Mouse (Mus musculus) layer of hippocampus, adult 11-12 months (tissue): ENCODE data around the gene Hfm1.
A peak's percentile ranks its signal among the peaks of the same experiment; 100 is the strongest.

Source experiments
- DNase-seq: peaks from one replicate; pipeline ENCODE4 v3.0.0; 2022; ENCODE audit warnings: low spot score

Hfm1 gene

DNA sequence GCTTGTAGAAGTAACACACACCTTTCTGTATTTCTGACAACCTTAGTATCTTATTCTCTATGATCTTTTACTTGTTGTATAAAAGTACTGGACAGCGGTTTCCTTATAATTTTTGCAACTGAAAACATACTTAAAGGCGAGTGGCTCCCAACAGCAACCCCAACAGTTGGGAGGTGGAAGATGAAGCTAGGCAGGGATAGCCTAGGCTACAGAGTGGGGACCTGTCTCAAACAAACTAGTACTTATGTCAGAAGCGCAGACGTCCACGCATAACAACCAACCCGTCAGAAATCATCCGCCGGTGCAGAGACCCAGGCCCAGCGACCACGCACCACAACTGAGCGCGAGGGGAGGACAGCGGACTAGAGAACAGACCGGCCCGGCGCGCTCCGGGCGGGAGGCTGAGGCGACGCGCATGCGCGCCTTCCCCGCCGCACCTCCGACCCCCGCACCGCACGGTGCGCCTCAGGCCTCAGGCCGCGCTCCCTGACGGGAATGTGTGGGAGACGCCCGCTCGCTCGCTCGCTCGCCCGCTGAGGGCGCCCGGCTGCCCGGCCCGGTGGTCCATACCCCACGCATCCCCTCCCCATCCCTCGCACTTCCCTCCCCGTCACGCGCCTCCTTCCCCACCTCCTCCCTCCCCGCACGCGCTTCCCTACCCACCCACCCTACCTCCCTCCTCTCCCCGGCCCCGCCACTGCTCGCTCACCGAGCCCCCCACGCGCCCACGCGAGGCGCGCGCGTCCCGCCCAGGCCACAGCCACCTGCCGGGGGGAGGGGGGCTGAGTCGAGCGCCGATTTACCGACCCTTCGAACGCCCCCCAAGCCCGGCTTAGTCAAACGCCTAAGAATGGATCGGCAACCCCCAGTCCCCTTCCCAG, at the start of gene Hfm1:
TSS of gene Hfm1 (minus strand) at position 834 of the 881 bp plus-strand sequence.
- DNase-seq = peak; percentile 56

DNA sequence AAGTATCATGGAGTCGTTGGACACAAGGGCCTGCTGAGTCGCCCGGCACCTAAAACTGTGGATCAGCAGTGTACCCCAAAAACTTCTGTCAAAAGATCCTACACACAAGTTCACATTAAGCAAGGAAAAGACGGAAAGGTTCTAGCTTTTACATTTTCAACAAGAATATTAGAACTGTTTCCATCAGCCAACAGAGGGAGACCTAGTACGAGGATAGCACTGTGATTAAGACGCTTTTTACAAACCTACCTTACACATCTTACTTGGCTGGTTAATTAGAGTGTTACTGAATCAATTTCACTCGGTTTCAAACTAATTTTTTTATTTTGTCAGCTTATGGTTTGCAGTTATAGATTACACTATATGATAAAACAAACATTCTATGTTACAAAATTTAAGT, 47.8 kb upstream of the Hfm1 start:
- no peak for DNase-seq

DNA sequence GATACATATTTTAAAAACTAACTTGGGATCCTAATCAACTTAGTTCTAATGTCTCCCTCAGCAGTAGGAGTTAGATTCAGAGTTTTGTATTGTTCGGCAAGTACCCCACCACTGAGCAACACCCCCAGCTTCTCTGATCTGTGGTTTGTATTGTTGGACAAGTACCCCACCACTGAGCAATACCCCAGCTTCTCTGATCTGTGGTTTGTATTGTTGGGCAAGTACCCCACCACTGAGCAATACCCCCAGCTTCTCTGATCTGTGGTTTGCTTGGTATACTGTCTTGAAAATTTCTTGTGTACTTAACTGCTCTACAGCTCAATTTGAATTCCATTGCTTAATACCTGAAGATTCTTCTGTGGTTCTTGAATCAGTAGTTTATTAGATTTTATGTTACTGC, 41.5 kb upstream of the Hfm1 start:
- DNase-seq = no peak

DNA sequence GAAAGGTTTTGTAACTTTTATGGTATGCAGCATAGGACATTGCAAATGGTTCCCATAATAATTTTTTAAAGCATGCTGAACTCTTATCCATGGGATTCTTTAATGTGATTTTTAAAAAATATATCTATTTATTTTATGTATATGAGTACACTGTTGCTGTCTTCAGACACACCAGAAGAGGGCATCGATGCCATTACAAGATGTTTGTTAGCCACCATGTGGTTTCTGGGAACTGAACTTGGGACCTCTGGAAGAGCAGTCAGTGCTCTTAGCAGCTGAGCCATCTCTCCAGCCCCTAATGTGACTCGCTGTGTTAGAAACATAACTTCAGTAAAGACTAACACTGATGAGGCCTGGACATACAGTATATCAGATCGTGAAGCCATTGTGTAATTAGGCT, 40.3 kb upstream of the Hfm1 start:
- DNase-seq = no peak

DNA sequence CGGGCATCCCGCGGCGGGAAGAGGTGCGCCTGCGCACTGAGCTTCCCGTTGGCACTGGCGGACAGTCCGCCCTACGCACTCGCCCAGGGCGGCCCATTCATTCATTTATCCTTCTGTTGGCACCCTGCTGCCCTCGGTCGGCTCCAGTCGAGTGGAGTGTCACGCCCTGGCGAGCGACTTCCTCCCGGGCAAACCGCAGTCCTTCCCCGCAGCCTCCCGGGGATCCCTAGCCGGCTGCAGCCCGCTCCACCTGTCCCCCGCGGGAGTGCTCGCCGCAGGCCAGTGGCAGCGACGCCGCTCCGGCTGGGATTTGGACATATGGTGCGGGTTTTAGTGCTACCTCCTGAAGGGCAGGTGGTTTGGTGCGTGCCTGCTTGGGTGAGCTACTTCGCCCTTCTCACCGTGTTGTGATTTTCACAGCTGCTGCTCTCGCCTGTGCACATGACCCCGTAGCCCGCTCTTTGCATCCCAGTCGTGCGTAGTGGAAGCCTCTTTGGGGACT, 38.4 kb upstream of the Hfm1 start:
- no peak for DNase-seq

DNA sequence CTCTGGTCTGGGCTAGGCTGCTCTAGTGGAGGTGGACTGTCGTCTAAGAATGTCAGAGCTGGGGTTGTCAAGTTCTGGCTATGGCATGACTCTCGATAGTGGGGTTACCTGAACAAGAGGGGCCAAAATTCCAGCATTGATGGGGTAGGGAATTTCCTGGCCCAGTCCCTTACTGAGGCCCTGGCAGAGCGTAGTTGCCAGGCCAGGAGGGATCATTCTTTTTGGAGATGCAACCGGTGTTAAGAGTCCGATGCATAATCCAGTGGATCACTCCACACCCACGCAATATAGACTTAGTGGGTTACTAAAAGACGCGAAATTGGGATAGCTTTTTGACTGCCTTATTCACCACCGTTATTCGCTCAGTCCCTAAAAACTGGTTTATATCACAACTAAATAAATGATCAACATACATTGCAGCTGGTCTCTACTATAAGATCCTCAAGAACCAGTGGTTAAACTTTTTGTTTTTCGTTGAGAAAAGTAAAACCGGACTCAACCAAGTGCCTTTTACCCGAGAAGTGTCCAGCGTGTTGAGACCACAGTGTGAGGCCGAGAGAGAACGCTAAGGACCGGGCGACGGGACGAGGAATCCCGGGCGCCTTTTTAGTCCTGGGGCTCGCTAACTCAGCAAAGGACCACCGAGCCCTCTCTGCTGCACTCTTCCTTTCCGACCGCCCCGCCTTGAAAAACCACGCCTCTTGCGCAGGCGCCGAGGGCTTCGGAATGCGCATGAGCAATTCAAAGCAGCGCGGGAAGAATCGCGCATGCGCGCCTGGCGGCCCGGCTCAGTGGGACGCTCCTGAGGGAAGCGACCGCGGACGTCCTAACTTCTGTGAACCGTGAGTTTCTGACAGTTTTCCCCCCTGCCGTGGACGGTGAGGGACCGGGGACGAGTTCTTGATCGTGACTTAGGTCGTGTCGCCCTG, 37.7 kb upstream of the Hfm1 start, which contains the start of gene Cdc7:
TSS of gene Cdc7 (plus strand) at position 739 of the 929 bp plus-strand sequence.
- peak; percentile 90 for DNase-seq

DNA sequence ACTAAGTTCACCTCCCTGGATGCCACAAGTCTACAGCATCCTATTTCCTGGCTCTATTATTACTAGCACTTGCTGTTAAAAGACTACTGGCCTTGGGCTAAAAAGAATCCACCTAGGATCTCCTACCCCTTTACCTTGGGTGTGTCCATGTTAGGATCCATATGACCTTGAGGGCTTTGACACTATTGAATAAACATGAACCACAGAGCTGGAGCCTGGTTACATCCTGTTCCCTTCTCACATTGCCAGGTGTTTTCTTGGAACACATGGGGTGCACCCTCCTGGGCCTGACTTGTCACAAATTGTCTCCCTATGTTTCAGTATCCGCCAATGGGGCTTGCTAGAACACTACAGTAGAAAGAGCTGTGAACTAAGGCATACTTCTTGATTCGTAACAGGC, 34.3 kb upstream of the Hfm1 start:
- DNase-seq = no peak

DNA sequence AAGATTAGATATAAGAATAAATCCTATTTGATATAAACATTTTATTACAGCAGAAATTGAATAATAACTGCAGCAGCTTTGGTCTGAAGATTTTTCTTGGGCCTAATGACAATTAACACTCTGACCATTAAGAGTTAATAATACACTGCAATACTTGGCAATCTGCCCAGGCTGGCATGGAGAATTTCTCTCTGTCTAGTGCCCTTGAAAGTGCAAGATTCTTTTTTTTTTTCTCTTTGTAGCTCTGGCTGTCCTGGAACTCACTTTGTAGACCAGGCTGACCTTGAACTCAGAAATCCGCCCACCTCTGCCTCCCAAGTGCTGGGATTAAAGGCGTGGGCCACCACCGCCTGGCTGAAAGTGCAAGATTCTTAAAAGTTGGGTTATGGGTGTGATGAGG, 32.9 kb upstream of the Hfm1 start:
- no peak for DNase-seq

DNA sequence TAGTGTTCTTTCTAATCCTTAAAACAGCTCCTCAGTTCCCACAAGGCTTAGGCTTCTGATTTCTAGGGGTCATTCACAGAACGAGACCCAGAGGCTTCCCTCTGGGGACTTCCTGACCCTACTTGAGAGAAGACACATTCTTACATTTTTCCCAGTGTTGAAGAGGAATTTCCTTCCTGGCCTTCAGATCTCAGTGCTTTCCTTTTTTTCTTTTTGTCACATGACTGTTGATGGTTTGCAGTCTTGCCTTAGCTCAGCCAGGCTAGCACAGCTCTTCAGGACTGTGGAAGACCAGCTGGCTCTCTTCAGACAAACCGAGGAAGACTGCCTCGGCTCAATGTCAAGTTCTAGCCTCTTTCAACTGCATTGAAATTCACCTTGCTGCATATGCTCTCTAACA, 30.3 kb upstream of the Hfm1 start:
- no peak for DNase-seq

DNA sequence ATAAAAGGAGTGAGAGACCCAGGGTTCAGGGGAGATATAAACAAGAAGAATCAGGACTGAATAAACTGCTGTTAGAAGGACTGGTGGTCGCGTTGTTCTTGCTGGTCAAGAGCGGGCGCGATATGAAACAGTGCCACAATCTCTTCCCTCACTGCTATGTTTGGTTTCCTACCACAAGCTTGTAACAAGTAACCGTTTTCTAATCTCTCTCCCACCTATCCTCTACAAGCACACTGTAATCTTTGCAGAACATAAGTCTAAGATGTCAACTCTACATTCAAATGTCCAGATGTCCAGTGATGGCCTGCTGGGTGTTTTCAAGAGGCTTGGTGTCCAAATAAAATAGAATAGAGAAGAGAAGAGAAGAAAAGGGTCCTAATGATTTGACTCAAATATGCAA, 22.6 kb upstream of the Hfm1 start:
- no peak for DNase-seq

DNA sequence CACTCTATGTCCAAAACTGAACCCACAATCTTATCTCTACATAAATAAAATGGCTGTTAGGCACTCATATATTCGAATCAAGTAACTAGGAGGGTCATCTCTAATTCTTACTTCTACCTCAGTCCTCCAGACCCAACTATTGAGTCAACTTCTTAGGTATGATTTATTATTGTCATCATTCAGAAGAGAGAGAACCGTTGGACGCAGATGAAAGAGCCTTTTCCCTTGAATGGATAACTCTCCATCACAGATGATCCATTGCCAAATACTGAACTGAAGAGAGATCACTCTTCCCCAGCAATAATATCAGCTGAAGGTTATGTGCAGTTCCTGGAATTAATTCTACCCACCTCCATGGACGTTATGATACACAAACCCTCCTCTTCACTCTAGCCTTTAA, 20.2 kb upstream of the Hfm1 start:
- no peak for DNase-seq

DNA sequence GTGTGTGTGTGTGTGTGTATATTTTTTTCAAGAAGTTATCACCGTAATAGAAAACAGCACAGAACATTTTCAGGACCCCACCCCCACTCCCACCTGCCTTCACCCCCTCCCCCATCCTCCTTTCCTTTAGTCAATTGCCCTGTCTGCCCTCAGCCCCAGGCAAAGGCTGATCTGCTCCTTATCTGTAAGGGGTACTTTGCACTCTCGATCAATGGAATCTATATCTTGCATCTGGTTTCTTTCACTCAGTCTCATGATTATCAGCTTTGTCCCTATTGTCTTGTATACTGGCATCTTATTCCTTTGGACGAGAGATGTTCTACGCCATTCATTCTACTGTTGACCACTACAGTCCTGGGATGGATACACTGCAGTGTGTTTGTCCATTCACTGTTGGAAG, 1.9 kb upstream of the Hfm1 start:
- DNase-seq = no peak

DNA sequence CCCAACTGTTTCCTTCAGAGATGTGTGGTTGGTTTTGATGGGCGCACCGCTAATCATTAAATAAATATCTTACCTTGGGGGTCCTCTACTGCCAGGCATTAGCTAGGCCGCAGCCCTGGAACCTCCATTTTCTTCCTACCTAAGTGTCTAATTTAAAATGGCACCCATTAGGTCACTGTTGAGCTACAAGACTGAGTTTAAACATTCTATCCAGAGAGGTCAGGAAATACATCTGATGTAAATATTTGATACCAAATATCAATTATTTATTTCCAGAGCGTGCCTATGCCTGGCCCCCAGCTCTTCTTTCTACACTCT, 207 bp upstream of the Hfm1 start:
- peak; percentile 12 for DNase-seq

DNA sequence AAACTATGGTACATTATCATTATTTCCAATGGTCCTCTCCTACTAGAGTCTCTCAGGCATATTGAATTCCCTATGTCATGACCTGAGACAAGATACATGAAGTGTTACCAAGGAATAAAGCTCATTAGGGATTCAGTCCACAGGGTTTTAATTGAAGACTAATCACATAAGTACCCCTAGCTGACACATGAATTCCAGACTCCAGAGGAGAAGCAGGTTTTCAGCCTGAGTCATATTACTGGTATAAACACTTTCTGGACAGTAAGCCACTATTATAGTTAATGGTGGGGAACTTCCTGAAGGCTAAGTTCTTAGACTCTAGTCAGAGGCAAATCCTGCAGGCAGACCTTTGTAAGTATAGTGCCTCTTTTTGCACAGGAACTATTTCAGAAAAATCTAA, 6.8 kb downstream of the Hfm1 start:
- DNase-seq = no peak

DNA sequence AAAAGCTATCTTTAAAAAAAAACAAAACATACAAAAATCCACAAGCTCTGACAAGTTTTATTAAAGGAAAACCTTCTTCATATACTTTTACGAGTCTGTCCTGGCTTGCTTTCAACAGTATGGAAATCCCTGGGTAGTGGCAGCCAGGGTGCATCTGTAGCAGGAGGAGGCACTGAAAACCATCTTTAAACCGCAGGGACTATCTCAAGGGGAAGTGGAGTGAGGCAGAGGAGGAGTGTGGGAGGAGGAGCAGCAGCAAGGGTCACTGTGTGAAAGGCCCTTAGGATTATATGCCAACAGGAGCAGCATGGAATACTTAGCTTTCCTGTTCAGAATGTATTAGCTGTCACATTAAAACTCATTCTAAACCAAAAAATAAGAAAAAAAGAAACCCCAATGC, 29.2 kb downstream of the Hfm1 start:
- DNase-seq = no peak

DNA sequence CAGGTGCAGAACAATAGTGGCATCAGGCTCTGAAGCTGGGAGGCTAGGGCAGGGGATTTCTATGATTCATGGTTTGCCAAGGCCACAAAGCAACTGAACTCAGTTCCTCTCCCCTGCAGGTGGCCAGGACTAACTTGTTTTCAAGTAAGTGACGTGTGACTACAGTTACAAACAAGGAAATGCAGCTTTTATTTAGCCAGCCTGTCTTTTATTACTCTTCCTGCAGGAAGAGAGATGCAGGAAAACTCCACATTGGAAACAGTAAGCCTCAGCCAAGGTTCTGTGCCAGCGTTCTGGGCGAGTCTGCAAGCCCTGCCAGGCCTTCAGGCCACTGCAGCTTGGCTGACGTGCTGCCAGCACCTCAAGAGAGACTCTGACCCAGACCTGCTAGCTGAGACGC, 34.3 kb downstream of the Hfm1 start:
- DNase-seq = peak; percentile 9

DNA sequence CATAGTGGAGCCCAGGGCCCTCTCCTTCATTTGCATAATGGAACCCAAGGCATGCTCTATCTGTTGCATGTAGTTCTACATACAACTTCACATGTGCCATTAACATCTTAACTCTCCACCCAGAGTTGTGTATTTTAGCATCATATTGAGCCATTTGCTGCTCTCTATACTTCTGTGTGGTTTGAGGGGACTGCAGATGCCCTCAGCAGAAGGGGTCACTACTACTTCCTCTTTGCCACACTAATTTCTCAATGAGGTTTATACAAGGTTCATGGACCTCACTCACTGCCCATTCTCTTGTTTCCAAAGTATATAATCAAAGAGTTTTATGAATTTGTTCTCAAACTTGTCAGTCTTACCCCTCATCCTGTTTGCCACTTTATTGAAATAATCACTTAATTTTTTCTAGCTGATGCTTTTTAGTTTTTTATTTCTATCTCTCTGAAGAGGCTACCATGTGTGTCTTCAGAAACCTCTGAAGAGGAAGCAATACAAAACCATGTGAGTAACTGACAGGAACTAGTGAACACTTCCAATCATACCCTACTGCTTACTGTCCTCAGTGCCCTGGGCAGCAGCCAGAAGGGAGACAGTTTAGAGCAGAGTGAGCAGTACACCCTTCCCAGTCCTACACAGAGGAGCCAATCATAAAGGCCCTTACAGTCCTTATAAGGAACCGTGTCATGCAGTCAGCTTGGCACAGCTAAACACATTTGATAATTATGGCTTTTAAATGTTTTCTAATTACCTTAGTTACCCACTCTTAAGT, 38.6 kb downstream of the Hfm1 start:
- DNase-seq = no peak

DNA sequence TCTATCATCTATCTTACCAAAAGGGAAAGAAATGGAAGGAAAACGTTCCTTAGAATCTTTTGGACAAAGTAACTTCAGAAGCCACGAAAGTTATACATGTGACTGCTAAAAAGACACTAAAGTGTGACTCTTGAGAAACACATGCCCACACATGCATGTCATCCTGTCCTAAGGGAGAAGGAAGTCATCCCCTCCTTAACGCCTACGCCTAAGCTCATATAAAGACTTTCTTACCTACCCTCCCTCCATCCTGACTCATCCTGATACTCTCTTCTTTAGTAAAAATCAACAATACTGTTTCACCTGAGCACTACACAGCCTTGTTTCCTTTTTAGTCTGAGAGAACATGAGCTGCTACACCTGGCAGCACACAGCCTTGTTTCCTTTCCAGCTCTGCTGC, 40.6 kb downstream of the Hfm1 start:
- DNase-seq = no peak

DNA sequence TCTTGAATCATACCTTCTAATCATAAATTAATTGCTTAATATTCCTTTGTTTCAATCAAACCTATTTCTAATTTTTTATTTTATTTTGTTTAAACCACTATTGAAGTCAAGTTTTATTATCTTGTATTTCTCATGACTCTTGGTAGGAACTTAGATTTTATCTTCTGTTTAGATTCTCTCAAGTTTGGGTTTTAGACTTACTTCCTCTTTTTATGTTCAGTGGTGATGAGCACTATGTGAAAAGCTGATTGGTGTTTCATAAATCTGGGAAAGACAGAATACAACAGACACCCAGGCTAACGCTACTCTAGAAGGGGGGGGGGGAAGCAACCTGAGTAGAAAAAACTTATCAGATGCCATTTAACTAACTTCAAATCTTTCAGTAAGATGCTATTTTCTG, 49.7 kb downstream of the Hfm1 start:
- DNase-seq = no peak

DNA sequence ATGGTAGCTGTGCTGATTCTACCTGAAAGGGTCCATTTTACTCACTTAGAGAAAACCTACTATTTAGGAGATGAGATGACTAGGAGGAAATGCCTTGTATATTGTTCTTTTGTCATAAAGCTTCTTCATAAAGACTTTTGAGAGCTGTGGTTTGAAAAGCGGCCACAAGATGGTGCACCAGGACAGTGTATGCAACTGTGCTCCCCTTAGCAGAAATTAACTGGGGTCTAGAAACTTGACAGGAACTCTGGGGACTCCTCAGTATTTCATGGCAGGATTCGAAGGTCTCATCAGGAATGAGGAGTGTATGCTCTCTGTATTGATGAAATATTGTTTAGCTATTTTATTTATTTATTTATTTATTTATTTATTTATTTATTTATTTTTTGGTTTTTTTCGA, 65.7 kb downstream of the Hfm1 start:
- peak; percentile 67 for DNase-seq

DNA sequence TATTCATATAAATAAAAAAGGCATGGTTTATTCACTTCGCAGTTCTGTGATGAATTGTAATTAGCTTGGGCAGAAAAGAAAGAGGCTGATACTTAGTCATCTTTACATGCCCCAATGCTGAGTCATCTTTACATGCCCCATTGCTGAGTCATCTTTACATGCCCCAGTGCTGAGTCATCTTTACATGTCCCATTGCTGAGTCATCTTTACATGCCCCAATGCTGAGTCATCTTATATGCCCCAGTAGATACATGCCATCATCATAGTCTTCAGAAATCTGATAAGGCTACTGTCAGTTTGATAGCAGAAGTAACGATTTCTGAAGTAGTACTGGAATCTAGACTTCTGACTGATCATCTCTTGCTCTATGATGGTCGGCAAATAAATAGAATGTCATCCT, 72.8 kb downstream of the Hfm1 start:
- no peak for DNase-seq

DNA sequence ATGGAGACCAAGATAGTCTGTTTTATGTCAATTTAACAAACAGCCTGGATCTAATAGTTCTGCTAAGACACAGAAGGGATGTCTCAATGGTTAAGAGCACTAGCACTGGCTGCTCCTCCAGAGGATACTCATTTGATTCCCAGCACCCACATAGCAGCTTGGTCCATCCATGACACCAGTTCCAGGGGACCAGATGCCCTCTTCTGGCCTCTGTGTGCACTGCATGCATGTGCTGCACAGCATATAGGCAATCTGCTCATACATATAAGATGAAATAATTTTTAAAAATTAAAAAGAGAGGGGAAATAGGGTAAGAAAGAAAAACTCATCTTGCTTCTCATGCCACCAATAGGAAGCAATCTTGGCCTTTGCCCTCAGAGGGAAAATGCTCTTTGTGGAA, 79.1 kb downstream of the Hfm1 start:
- DNase-seq = no peak
